Mouse (Mus musculus) lung, postnatal 0 days (tissue): Measurements from ENCODE around the gene Irak4. TPM values are rescaled to one million over a fixed set of nuclear protein-coding genes. Genes with fewer than 3 reads are reported as not detected.

Source experiments
- ATAC-seq: fragments of 200-750 bp; cut with Nextera tagmentation; 2 replicates; pipeline ENCODE4 v1.8.0; 2017; ENCODE audit warnings: moderate library complexity
- DNase-seq: peaks from one replicate; pipeline ENCODE4 v3.0.0-alpha.2; 2016; ENCODE audit warnings: low spot score
- H3K27ac ChIP-seq: fragments of 300-500 bp; sonication (generic); 2 replicates; pipeline ENCODE4 v1.5.1; 2014; ENCODE audit warnings: antibody characterized with exemption, mild to moderate bottlenecking, low read length, mixed read lengths
- H3K27me3 ChIP-seq: fragments of 300-500 bp; sonication (generic); replicated peaks from 2 replicates; pipeline ENCODE4 v1.6.1; 2014; ENCODE audit warnings: low read length, mixed read lengths; ENCODE audit not compliant: insufficient read depth
- H3K36me3 ChIP-seq: fragments of 300-500 bp; sonication (generic); 2 replicates; pipeline ENCODE4 v1.6.1; 2014; ENCODE audit warnings: low read length, mixed read lengths; ENCODE audit not compliant: insufficient read depth
- H3K4me1 ChIP-seq: fragments of 300-500 bp; sonication (generic); 2 replicates; pipeline ENCODE4 v1.6.1; 2014; ENCODE audit warnings: antibody characterized with exemption, low read depth, low read length, mixed read lengths; ENCODE audit not compliant: insufficient read depth
- H3K4me2 ChIP-seq: fragments of 300-500 bp; sonication (generic); replicated peaks from 2 replicates; pipeline ENCODE4 v1.6.1; 2014; ENCODE audit warnings: low read depth, mild to moderate bottlenecking, low read length, moderate library complexity, mixed read lengths
- H3K4me3 ChIP-seq: fragments of 300-500 bp; sonication (generic); 2 replicates; pipeline ENCODE4 v1.5.1; 2014; ENCODE audit warnings: low read depth, low read length
- H3K9ac ChIP-seq: fragments of 300-500 bp; sonication (generic); replicated peaks from 2 replicates; pipeline ENCODE4 v1.6.1; 2014; ENCODE audit warnings: low read depth, mild to moderate bottlenecking
- H3K9me3 ChIP-seq: fragments of 300-500 bp; sonication (generic); 2 replicates; pipeline ENCODE4 v1.6.1; 2016; ENCODE audit warnings: low read length, mixed read lengths
- CTCF ChIP-seq: IDR thresholded peaks from 2 replicates; pipeline ENCODE4 v1.5.1; 2016; ENCODE audit warnings: antibody characterized with exemption, mild to moderate bottlenecking
- EP300 ChIP-seq: IDR thresholded peaks from 2 replicates; pipeline ENCODE4 v1.6.1; 2016; ENCODE audit warnings: antibody characterized with exemption, mild to moderate bottlenecking, control low read depth
- WGBS: fragments of 180-500 bp; shearing (Covaris S2); extraction: QIAGEN DNeasy Blood & Tissue Kit; methylation state at CpG from one replicate; pipeline ENCODE4 v1.1.7; 2014; 5-methylcytosine and 5-hydroxymethylcytosine counted together
- polyA plus RNA-seq: library from polyadenylated mRNA; unstranded; fragments of >200 nt; fragmentation: Nextera tagmentation; extraction: Ambion mirVana; gene quantifications from 2 replicates; pipeline ENCODE4 v1.2.1, GENCODE M21; 2015

Irak4 gene
- polyA plus RNA-seq = 11.8 and 12.1 TPM in 2 replicates

DNA sequence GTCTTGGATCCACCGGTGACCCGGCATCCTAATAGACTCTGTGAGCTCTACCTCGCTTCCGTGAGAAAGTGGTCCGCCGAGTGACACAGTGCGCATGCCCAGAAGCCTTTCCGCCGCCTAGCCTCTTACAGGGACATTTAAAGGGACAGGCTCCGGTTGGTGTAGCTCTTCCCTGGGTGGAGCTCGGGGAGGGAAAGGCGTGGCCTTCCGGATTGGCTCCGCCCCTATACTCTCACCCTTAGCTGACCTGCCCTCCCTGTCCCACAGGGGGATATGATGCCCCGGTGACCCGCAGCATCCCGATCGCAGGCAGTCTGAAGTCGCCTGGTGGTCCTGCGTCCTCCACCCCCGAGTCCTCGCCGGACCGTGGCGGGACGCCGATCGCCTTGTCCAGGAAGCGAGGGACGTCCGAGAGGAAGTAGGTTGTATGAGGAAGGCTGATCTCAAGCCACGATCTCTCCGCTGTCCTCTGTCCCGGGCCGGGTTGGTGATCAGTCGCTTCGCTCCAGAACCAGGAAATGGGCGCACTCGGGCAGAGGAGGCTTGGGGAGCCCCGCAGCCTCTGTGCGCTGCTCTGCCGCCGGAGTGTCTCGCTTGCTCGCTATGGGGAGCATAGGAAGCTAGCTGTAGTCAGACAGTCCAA, at the start of gene Irak4, which contains the start of gene Pus7l:
Gene Irak4, plus strand, starts transcription at position 235 of the 643 bp plus-strand sequence.
Gene Pus7l, minus strand, starts transcription at position 139 of the 643 bp plus-strand sequence.
- WGBS = under 1% methylated on average over 45 of the region's 45 CpGs
- H3K27me3 ChIP-seq = no peaks in the 10 kb centered on the region
- ATAC-seq = peak; percentile 99

GRCm38 (mm10) chr15:94494445-94494844, 49.0 kb upstream of the Irak4 start:
- WGBS = 93% methylated on average over 1 of the region's 1 CpGs
- H3K9me3 ChIP-seq = no peaks in the 10 kb centered on the region

More for the DNA sequence above, at the start of gene Irak4, which contains the start of gene Pus7l:
- Histone ChIP-seq H3K27ac (peak within 1 kb of the TSS; percentile 87), H3K4me3 (peak within 1 kb of the TSS; percentile 94), H3K9ac (peak within 1 kb of the TSS; percentile 76), H3K36me3 (no peaks in the 10 kb centered on the region), H3K4me2 (peak within 1 kb of the TSS; percentile 72), H3K4me1 (no peaks in the 10 kb centered on the region), H3K9me3 (no peaks in the 10 kb centered on the region)
- DNase-seq = peak; percentile 99
- no peak for TF ChIP-seq EP300
- TF ChIP-seq CTCF = peak; percentile 51

GRCm38 (mm10) chr15:94495936-94496335, 47.5 kb upstream of the Irak4 start:
- Histone ChIP-seq H3K36me3 (no peaks in the 10 kb centered on the region), H3K4me2 (no peak overlapping the region), H3K4me3 (no peak overlapping the region), H3K9ac (no peak overlapping the region), H3K9me3 (no peaks in the 10 kb centered on the region), H3K27me3 (no peaks in the 10 kb centered on the region), H3K4me1 (no peaks in the 10 kb centered on the region), H3K27ac (no peak overlapping the region)
- 70% methylated on average over 10 of the region's 10 CpGs for WGBS
- DNase-seq (no peak), ATAC-seq (no peak)
- no peak for TF ChIP-seq CTCF
- no peak for TF ChIP-seq EP300

More at GRCm38 (mm10) chr15:94494445-94494844, 49.0 kb upstream of the Irak4 start:
- Histone ChIP-seq H3K4me3 (no peak overlapping the region), H3K9ac (no peak overlapping the region), H3K4me1 (no peaks in the 10 kb centered on the region), H3K27me3 (no peaks in the 10 kb centered on the region), H3K27ac (no peak overlapping the region), H3K36me3 (no peaks in the 10 kb centered on the region), H3K4me2 (no peak overlapping the region)
- DNase-seq = no peak
- ATAC-seq = no peak
- TF ChIP-seq EP300 (no peak), CTCF (no peak)

- Histone ChIP-seq H3K9ac (no peak overlapping the region), H3K36me3 (no peaks in the 10 kb centered on the region), H3K27me3 (no peaks in the 10 kb centered on the region), H3K4me3 (no peak overlapping the region), H3K4me2 (no peak overlapping the region), H3K27ac (no peak overlapping the region), H3K4me1 (no peaks in the 10 kb centered on the region), H3K9me3 (no peaks in the 10 kb centered on the region)
- DNase-seq (no peak), ATAC-seq (no peak)
- WGBS = 52% methylated on average over 1 of the region's 1 CpGs
- TF ChIP-seq EP300 (no peak), CTCF (no peak)
These were observed 44.2 kb upstream of the Irak4 start for GRCm38 (mm10) chr15:94499260-94499659.

- ATAC-seq = no peak
- TF ChIP-seq CTCF (no peak), EP300 (no peak)
- 70% methylated on average over 12 of the region's 12 CpGs for whole genome bisulfite sequencing
These were observed 39.8 kb upstream of the Irak4 start for GRCm38 (mm10) chr15:94503451-94504215.

DNA sequence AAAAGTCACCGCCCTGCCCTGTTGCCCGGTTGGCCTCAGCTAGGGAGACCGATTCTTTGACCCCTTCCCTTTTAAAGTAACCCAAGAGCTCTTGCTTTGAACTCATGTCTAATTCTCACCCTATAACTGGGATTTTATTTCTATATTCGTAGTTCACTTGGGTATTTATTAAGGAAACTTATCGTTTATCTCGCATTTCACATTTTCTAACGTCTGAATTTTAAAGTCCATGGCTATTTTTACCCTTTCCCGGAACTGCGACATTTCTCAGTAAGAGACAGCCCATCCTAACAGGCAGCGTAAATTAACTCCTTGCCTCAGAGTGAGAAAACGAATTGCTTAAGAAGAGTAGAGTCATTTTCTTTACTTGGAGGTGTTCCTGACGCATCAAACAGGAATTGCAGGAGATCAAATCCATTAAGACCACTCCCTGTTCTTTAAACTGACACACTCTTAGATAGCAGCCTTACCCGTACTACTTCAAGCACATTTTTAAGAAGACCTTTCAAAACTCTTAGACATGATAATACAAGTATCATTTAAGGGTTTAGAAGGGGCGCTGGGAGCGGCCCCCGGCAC, 25.4 kb upstream of the Irak4 start:
- Histone ChIP-seq H3K27ac (no peak overlapping the region), H3K9ac (no peak overlapping the region), H3K36me3 (no peaks in the 10 kb centered on the region), H3K9me3 (no peaks in the 10 kb centered on the region), H3K4me2 (no peak overlapping the region), H3K4me1 (no peaks in the 10 kb centered on the region), H3K4me3 (no peak overlapping the region), H3K27me3 (no peaks in the 10 kb centered on the region)
- ATAC-seq (no peak), DNase-seq (no peak)
- WGBS = 66% methylated on average over 16 of the region's 16 CpGs
- TF ChIP-seq EP300 = no peak
- no peak for TF ChIP-seq CTCF

More at GRCm38 (mm10) chr15:94503451-94504215, 39.8 kb upstream of the Irak4 start:
- H3K36me3 ChIP-seq = no peaks in the 10 kb centered on the region
- H3K4me1 ChIP-seq = no peaks in the 10 kb centered on the region
- no peak for DNase-seq
- no peak overlapping the region for H3K27ac ChIP-seq
- H3K4me2 ChIP-seq = no peak overlapping the region
- no peak overlapping the region for H3K4me3 ChIP-seq
- no peaks in the 10 kb centered on the region for H3K9me3 ChIP-seq
- no peak overlapping the region for H3K9ac ChIP-seq
- no peaks in the 10 kb centered on the region for H3K27me3 ChIP-seq
